Mouse (Mus musculus) midbrain, embryonic 13.5 days (tissue): ENCODE results near the gene Map3k1. TPM values are rescaled to one million over a fixed set of nuclear protein-coding genes. Genes with fewer than 3 reads are reported as not detected.

ENCODE experiments used
- ATAC-seq: fragments of 200-750 bp; cut with Nextera tagmentation; 2 replicates; pipeline ENCODE4 v1.8.0; 2017; ENCODE audit warnings: mild to moderate bottlenecking, moderate TSS enrichment, moderate library complexity
- H3K27ac ChIP-seq: fragments of 300-500 bp; sonication (generic); 2 replicates; pipeline ENCODE4 v1.5.1; 2015; ENCODE audit warnings: inconsistent platforms, mild to moderate bottlenecking, moderate library complexity
- H3K27me3 ChIP-seq: fragments of 300-500 bp; sonication (generic); 2 replicates; pipeline ENCODE4 v1.6.1; 2015; ENCODE audit warnings: mild to moderate bottlenecking, inconsistent platforms
- H3K36me3 ChIP-seq: fragments of 300-500 bp; sonication (generic); 2 replicates; pipeline ENCODE4 v1.6.1; 2015; ENCODE audit warnings: mild to moderate bottlenecking, inconsistent platforms
- H3K4me1 ChIP-seq: fragments of 300-500 bp; sonication (generic); replicated peaks from 2 replicates; pipeline ENCODE4 v1.6.1; 2015; ENCODE audit warnings: inconsistent platforms
- H3K4me2 ChIP-seq: fragments of 300-500 bp; sonication (generic); replicated peaks from 2 replicates; pipeline ENCODE4 v1.6.1; 2015; ENCODE audit warnings: moderate library complexity, mild to moderate bottlenecking, inconsistent platforms
- H3K4me3 ChIP-seq: fragments of 300-500 bp; sonication (generic); replicated peaks from 2 replicates; pipeline ENCODE4 v1.5.1; 2015; ENCODE audit warnings: mild to moderate bottlenecking, inconsistent platforms
- H3K9ac ChIP-seq: fragments of 300-500 bp; sonication (generic); replicated peaks from 2 replicates; pipeline ENCODE4 v1.6.1; 2015; ENCODE audit warnings: mild to moderate bottlenecking, inconsistent platforms
- H3K9me3 ChIP-seq: fragments of 300-500 bp; sonication (generic); 2 replicates; pipeline ENCODE4 v1.6.1; 2016; ENCODE audit warnings: mild to moderate bottlenecking, inconsistent platforms
- WGBS: fragments of 180-500 bp; shearing (Covaris S2); methylation state at CpG from one replicate; pipeline ENCODE4 v1.1.7; 2015; 5-methylcytosine and 5-hydroxymethylcytosine counted together
- polyA plus RNA-seq: library from polyadenylated mRNA; unstranded; fragments of >200 nt; fragmentation: Nextera tagmentation; extraction: Ambion mirVana; gene quantifications from 2 replicates; pipeline ENCODE4 v1.2.1, GENCODE M21; 2015

The Map3k1 gene
- polyA plus RNA-seq, 1 experiment from 2014 or later = 12.0 TPM

GRCm38 (mm10) chr13:111809466-111810228, 854 bp upstream of the Map3k1 start:
- Histone ChIP-seq H3K4me2 (peak overlapping the region; percentile 77), H3K36me3 (no peaks in the 10 kb centered on the region), H3K9ac (peak overlapping the region; percentile 90), H3K4me3 (peak overlapping the region; percentile 91), H3K27me3 (peaks cover 10% of the 10 kb centered on the region), H3K27ac (peak overlapping the region; percentile 99), H3K9me3 (no peaks in the 10 kb centered on the region), H3K4me1 (peaks cover 28% of the 10 kb centered on the region)
- WGBS = under 1% methylated on average over 29 of the region's 29 CpGs
- ATAC-seq = peak; percentile 74

- peak; percentile 79 for ATAC-seq
- H3K27ac ChIP-seq = peak overlapping the region; percentile 99
- H3K4me3 ChIP-seq = peak overlapping the region; percentile 91
- under 1% methylated on average over 18 of the region's 38 CpGs for WGBS
- H3K9ac ChIP-seq = peak overlapping the region; percentile 90
- no peaks in the 10 kb centered on the region for H3K9me3 ChIP-seq
- no peaks in the 10 kb centered on the region for H3K36me3 ChIP-seq
- H3K4me2 ChIP-seq = peak overlapping the region; percentile 92
- peaks cover 10% of the 10 kb centered on the region for H3K27me3 ChIP-seq
- peaks cover 34% of the 10 kb centered on the region for H3K4me1 ChIP-seq
These were observed 481 bp downstream of the Map3k1 start for GRCm38 (mm10) chr13:111808387-111808636.

- Histone ChIP-seq H3K4me2 (peak overlapping the region; percentile 92), H3K27ac (peak overlapping the region; percentile 99), H3K4me1 (peaks cover 35% of the 10 kb centered on the region), H3K4me3 (peak overlapping the region; percentile 91), H3K9ac (peak overlapping the region; percentile 90), H3K36me3 (no peaks in the 10 kb centered on the region), H3K27me3 (peaks cover 10% of the 10 kb centered on the region), H3K9me3 (no peaks in the 10 kb centered on the region)
- ATAC-seq = peak; percentile 31
- 1% methylated on average over 61 of the region's 79 CpGs for WGBS
These were observed 1.0 kb downstream of the Map3k1 start for GRCm38 (mm10) chr13:111807596-111808386.

- WGBS = under 1% methylated on average over 11 of the region's 11 CpGs
- Histone ChIP-seq H3K4me3 (peak overlapping the region; percentile 91), H3K27me3 (peaks cover 10% of the 10 kb centered on the region), H3K9me3 (no peaks in the 10 kb centered on the region), H3K9ac (peak overlapping the region; percentile 90), H3K4me1 (peaks cover 39% of the 10 kb centered on the region), H3K27ac (no peak overlapping the region; the same call in 1 of the 2 replicates), H3K4me2 (peak overlapping the region; percentile 92), H3K36me3 (no peaks in the 10 kb centered on the region)
- no peak for ATAC-seq
These were observed 1.6 kb downstream of the Map3k1 start for GRCm38 (mm10) chr13:111807105-111807595.

GRCm38 (mm10) chr13:111805738-111806722, 2.8 kb downstream of the Map3k1 start:
- Histone ChIP-seq H3K4me3 (peak overlapping the region; percentile 91; the same call in 1 of the 2 replicates), H3K27ac (no peak overlapping the region), H3K36me3 (no peaks in the 10 kb centered on the region), H3K4me2 (peak overlapping the region; percentile 92), H3K9ac (no peak overlapping the region), H3K27me3 (peaks cover 7% of the 10 kb centered on the region), H3K4me1 (peaks cover 48% of the 10 kb centered on the region), H3K9me3 (no peaks in the 10 kb centered on the region)
- WGBS = 71% methylated on average over 15 of the region's 15 CpGs
- ATAC-seq = no peak

- Histone ChIP-seq H3K9me3 (no peaks in the 10 kb centered on the region), H3K4me1 (peaks cover 54% of the 10 kb centered on the region), H3K4me3 (no peak overlapping the region), H3K4me2 (no peak overlapping the region; the same call in 1 of the 2 replicates), H3K36me3 (no peaks in the 10 kb centered on the region), H3K27me3 (no peaks in the 10 kb centered on the region), H3K9ac (no peak overlapping the region), H3K27ac (no peak overlapping the region)
- ATAC-seq = no peak
- WGBS = 72% methylated on average over 10 of the region's 10 CpGs
These were observed 3.7 kb downstream of the Map3k1 start for GRCm38 (mm10) chr13:111804951-111805673.

- Histone ChIP-seq H3K9ac (no peak overlapping the region), H3K9me3 (no peaks in the 10 kb centered on the region), H3K4me1 (peaks cover 59% of the 10 kb centered on the region), H3K4me2 (no peak overlapping the region), H3K36me3 (no peaks in the 10 kb centered on the region), H3K4me3 (no peak overlapping the region), H3K27me3 (no peaks in the 10 kb centered on the region), H3K27ac (no peak overlapping the region)
- WGBS = 85% methylated on average over 8 of the region's 8 CpGs
- no peak for ATAC-seq
These were observed 4.6 kb downstream of the Map3k1 start for GRCm38 (mm10) chr13:111804189-111804588.

- Histone ChIP-seq H3K9me3 (no peaks in the 10 kb centered on the region), H3K4me2 (no peak overlapping the region), H3K36me3 (no peaks in the 10 kb centered on the region), H3K27ac (no peak overlapping the region), H3K4me1 (peaks cover 65% of the 10 kb centered on the region), H3K27me3 (no peaks in the 10 kb centered on the region), H3K9ac (no peak overlapping the region), H3K4me3 (no peak overlapping the region)
- 75% methylated on average over 6 of the region's 6 CpGs for WGBS
- no peak for ATAC-seq
These were observed 5.3 kb downstream of the Map3k1 start for GRCm38 (mm10) chr13:111803506-111803905.

GRCm38 (mm10) chr13:111802900-111803299, 5.9 kb downstream of the Map3k1 start:
- Histone ChIP-seq H3K27ac (no peak overlapping the region), H3K4me3 (no peak overlapping the region), H3K4me2 (no peak overlapping the region), H3K36me3 (no peaks in the 10 kb centered on the region), H3K9ac (no peak overlapping the region), H3K9me3 (no peaks in the 10 kb centered on the region), H3K4me1 (peaks cover 69% of the 10 kb centered on the region), H3K27me3 (no peaks in the 10 kb centered on the region)
- 91% methylated on average over 11 of the region's 11 CpGs for WGBS
- no peak for ATAC-seq

GRCm38 (mm10) chr13:111802271-111802665, 6.5 kb downstream of the Map3k1 start:
- H3K27me3 ChIP-seq = no peaks in the 10 kb centered on the region
- H3K36me3 ChIP-seq = no peaks in the 10 kb centered on the region
- peaks cover 71% of the 10 kb centered on the region for H3K4me1 ChIP-seq
- H3K27ac ChIP-seq = no peak overlapping the region
- H3K4me2 ChIP-seq = no peak overlapping the region
- no peak overlapping the region for H3K9ac ChIP-seq
- no peak for ATAC-seq
- no peaks in the 10 kb centered on the region for H3K9me3 ChIP-seq
- WGBS = 67% methylated on average over 2 of the region's 2 CpGs
- H3K4me3 ChIP-seq = no peak overlapping the region

- Histone ChIP-seq H3K9ac (no peak overlapping the region), H3K27ac (no peak overlapping the region), H3K36me3 (no peaks in the 10 kb centered on the region), H3K4me1 (peaks cover 71% of the 10 kb centered on the region), H3K4me3 (no peak overlapping the region), H3K9me3 (no peaks in the 10 kb centered on the region), H3K27me3 (no peaks in the 10 kb centered on the region), H3K4me2 (no peak overlapping the region)
- WGBS = 77% methylated on average over 10 of the region's 10 CpGs
- ATAC-seq = no peak
These were observed 7.0 kb downstream of the Map3k1 start for GRCm38 (mm10) chr13:111801662-111802270.
